Mouse (Mus musculus): ENCODE measurements around the gene Ccnyl1. TPM values are rescaled to one million over a fixed set of nuclear protein-coding genes. Genes with fewer than 3 reads are reported as not detected.
A peak's percentile ranks its signal among the peaks of the same experiment; 100 is the strongest.

Gene Ccnyl1
- polyA plus RNA-seq, 1 experiment from 2014 or later, result 4.0 TPM

- no peaks in the 10 kb centered on the region for H3K27me3 ChIP-seq (ENCODE audit: control insufficient read depth, insufficient read depth, low read length)
- ATAC-seq (ENCODE audit: insufficient read depth, low FRiP score), result no peak
- no peaks in the 10 kb centered on the region for H3K9me3 ChIP-seq (replicated peaks; ENCODE audit: control insufficient read depth, low read length)
- no peaks in the 10 kb centered on the region for H3K36me3 ChIP-seq (ENCODE audit: control insufficient read depth, insufficient read depth, low read length)
- 55% methylated on average over 7 of the region's 7 CpGs for WGBS
- H3K9ac ChIP-seq (ENCODE audit: low read length), result no peak overlapping the region
- no peaks in the 10 kb centered on the region for H3K4me1 ChIP-seq (ENCODE audit: control insufficient read depth, insufficient read depth, low read length)
- H3K27ac ChIP-seq (ENCODE audit: low read length), result no peak overlapping the region
- H3K4me2 ChIP-seq (ENCODE audit: low read depth, low read length), result no peak overlapping the region
- H3K4me3 ChIP-seq (replicated peaks; ENCODE audit: low read length), result no peak overlapping the region
Measured at GRCm38 (mm10) chr1:64658876-64659275, 31.4 kb upstream of the Ccnyl1 start.

GRCm38 (mm10) chr1:64667111-64667633, 23.1 kb upstream of the Ccnyl1 start:
- no peaks in the 10 kb centered on the region for H3K27me3 ChIP-seq (ENCODE audit: control insufficient read depth, insufficient read depth, low read length)
- H3K27ac ChIP-seq (ENCODE audit: low read length), result no peak overlapping the region
- WGBS, result 63% methylated on average over 2 of the region's 2 CpGs
- no peak overlapping the region for H3K4me2 ChIP-seq (ENCODE audit: low read depth, low read length)
- no peaks in the 10 kb centered on the region for H3K9me3 ChIP-seq (replicated peaks; ENCODE audit: control insufficient read depth, low read length)
- H3K36me3 ChIP-seq (ENCODE audit: control insufficient read depth, insufficient read depth, low read length), result no peaks in the 10 kb centered on the region
- no peak overlapping the region for H3K9ac ChIP-seq (ENCODE audit: low read length)
- no peaks in the 10 kb centered on the region for H3K4me1 ChIP-seq (ENCODE audit: control insufficient read depth, insufficient read depth, low read length)
- H3K4me3 ChIP-seq (replicated peaks; ENCODE audit: low read length), result no peak overlapping the region
- ATAC-seq (ENCODE audit: insufficient read depth, low FRiP score), result no peak

- Histone ChIP-seq H3K36me3 (ENCODE audit: control insufficient read depth, insufficient read depth, low read length) (no peaks in the 10 kb centered on the region), H3K9ac (ENCODE audit: low read length) (no peak overlapping the region), H3K9me3 (replicated peaks; ENCODE audit: control insufficient read depth, low read length) (0 out of 2 replicates have a peak, but pooled peaks cover 2% of the 10 kb centered on the region), H3K4me1 (ENCODE audit: control insufficient read depth, insufficient read depth, low read length) (no peaks in the 10 kb centered on the region), H3K4me2 (ENCODE audit: low read depth, low read length) (no peak overlapping the region), H3K27me3 (ENCODE audit: control insufficient read depth, insufficient read depth, low read length) (no peaks in the 10 kb centered on the region), H3K27ac (ENCODE audit: low read length) (no peak overlapping the region), H3K4me3 (replicated peaks; ENCODE audit: low read length) (no peak overlapping the region)
- WGBS, result 69% methylated on average over 2 of the region's 2 CpGs
- ATAC-seq (ENCODE audit: insufficient read depth, low FRiP score), result peak; percentile 25; the same call in 1 of the 2 replicates
Measured at GRCm38 (mm10) chr1:64669451-64669850, 20.8 kb upstream of the Ccnyl1 start.

- 88% methylated on average over 5 of the region's 5 CpGs for WGBS
- Histone ChIP-seq H3K9ac (ENCODE audit: low read length) (no peak overlapping the region), H3K4me1 (ENCODE audit: control insufficient read depth, insufficient read depth, low read length) (no peaks in the 10 kb centered on the region), H3K27ac (ENCODE audit: low read length) (no peak overlapping the region), H3K9me3 (replicated peaks; ENCODE audit: control insufficient read depth, low read length) (0 out of 2 replicates have a peak, but pooled peaks cover 3% of the 10 kb centered on the region), H3K4me2 (ENCODE audit: low read depth, low read length) (no peak overlapping the region), H3K27me3 (ENCODE audit: control insufficient read depth, insufficient read depth, low read length) (no peaks in the 10 kb centered on the region), H3K4me3 (replicated peaks; ENCODE audit: low read length) (no peak overlapping the region), H3K36me3 (ENCODE audit: control insufficient read depth, insufficient read depth, low read length) (no peaks in the 10 kb centered on the region)
- ATAC-seq (ENCODE audit: insufficient read depth, low FRiP score), result no peak
Measured at GRCm38 (mm10) chr1:64673931-64674330, 16.3 kb upstream of the Ccnyl1 start.

- Histone ChIP-seq H3K36me3 (ENCODE audit: control insufficient read depth, insufficient read depth, low read length) (no peaks in the 10 kb centered on the region), H3K4me1 (ENCODE audit: control insufficient read depth, insufficient read depth, low read length) (no peaks in the 10 kb centered on the region), H3K4me3 (replicated peaks; ENCODE audit: low read length) (no peak overlapping the region), H3K9ac (ENCODE audit: low read length) (no peak overlapping the region), H3K27ac (ENCODE audit: low read length) (no peak overlapping the region), H3K9me3 (replicated peaks; ENCODE audit: control insufficient read depth, low read length) (0 out of 2 replicates have a peak, but pooled peaks cover 3% of the 10 kb centered on the region), H3K4me2 (ENCODE audit: low read depth, low read length) (no peak overlapping the region), H3K27me3 (ENCODE audit: control insufficient read depth, insufficient read depth, low read length) (no peaks in the 10 kb centered on the region)
- WGBS, result 49% methylated on average over 6 of the region's 6 CpGs
- no peak for ATAC-seq (ENCODE audit: insufficient read depth, low FRiP score)
Measured at GRCm38 (mm10) chr1:64676060-64676839, 14.0 kb upstream of the Ccnyl1 start.

- H3K9ac ChIP-seq (ENCODE audit: low read length), result no peak overlapping the region
- WGBS, result 72% methylated on average over 3 of the region's 3 CpGs
- no peak overlapping the region for H3K4me2 ChIP-seq (ENCODE audit: low read depth, low read length)
- H3K9me3 ChIP-seq (replicated peaks; ENCODE audit: control insufficient read depth, low read length), result no peaks in the 10 kb centered on the region
- ATAC-seq (ENCODE audit: insufficient read depth, low FRiP score), result no peak
- H3K4me1 ChIP-seq (ENCODE audit: control insufficient read depth, insufficient read depth, low read length), result no peaks in the 10 kb centered on the region
- H3K27ac ChIP-seq (ENCODE audit: low read length), result no peak overlapping the region
- no peaks in the 10 kb centered on the region for H3K27me3 ChIP-seq (ENCODE audit: control insufficient read depth, insufficient read depth, low read length)
- H3K4me3 ChIP-seq (replicated peaks; ENCODE audit: low read length), result no peak overlapping the region
- no peaks in the 10 kb centered on the region for H3K36me3 ChIP-seq (ENCODE audit: control insufficient read depth, insufficient read depth, low read length)
Measured at GRCm38 (mm10) chr1:64681499-64681898, 8.8 kb upstream of the Ccnyl1 start.

- H3K4me1 ChIP-seq (ENCODE audit: control insufficient read depth, insufficient read depth, low read length), result no peaks in the 10 kb centered on the region
- H3K9ac ChIP-seq (ENCODE audit: low read length), result no peak overlapping the region
- ATAC-seq (ENCODE audit: insufficient read depth, low FRiP score), result no peak
- H3K4me2 ChIP-seq (ENCODE audit: low read depth, low read length), result no peak overlapping the region
- H3K36me3 ChIP-seq (ENCODE audit: control insufficient read depth, insufficient read depth, low read length), result no peaks in the 10 kb centered on the region
- no peaks in the 10 kb centered on the region for H3K9me3 ChIP-seq (replicated peaks; ENCODE audit: control insufficient read depth, low read length)
- 90% methylated on average over 3 of the region's 3 CpGs for WGBS
- H3K4me3 ChIP-seq (replicated peaks; ENCODE audit: low read length), result no peak overlapping the region
- H3K27me3 ChIP-seq (ENCODE audit: control insufficient read depth, insufficient read depth, low read length), result no peaks in the 10 kb centered on the region
- no peak overlapping the region for H3K27ac ChIP-seq (ENCODE audit: low read length)
Measured at GRCm38 (mm10) chr1:64683039-64683438, 7.2 kb upstream of the Ccnyl1 start.

GRCm38 (mm10) chr1:64684440-64684839, 5.8 kb upstream of the Ccnyl1 start:
- WGBS, result 86% methylated on average over 2 of the region's 2 CpGs
- no peak for ATAC-seq (ENCODE audit: insufficient read depth, low FRiP score)
- Histone ChIP-seq H3K9me3 (replicated peaks; ENCODE audit: control insufficient read depth, low read length) (no peaks in the 10 kb centered on the region), H3K9ac (ENCODE audit: low read length) (no peak overlapping the region), H3K36me3 (ENCODE audit: control insufficient read depth, insufficient read depth, low read length) (no peaks in the 10 kb centered on the region), H3K4me1 (ENCODE audit: control insufficient read depth, insufficient read depth, low read length) (0 out of 2 replicates have a peak, but pooled peaks cover under 1% of the 10 kb centered on the region), H3K4me2 (ENCODE audit: low read depth, low read length) (no peak overlapping the region), H3K4me3 (replicated peaks; ENCODE audit: low read length) (no peak overlapping the region), H3K27ac (ENCODE audit: low read length) (no peak overlapping the region), H3K27me3 (ENCODE audit: control insufficient read depth, insufficient read depth, low read length) (no peaks in the 10 kb centered on the region)

GRCm38 (mm10) chr1:64688046-64688445, 2.2 kb upstream of the Ccnyl1 start:
- 85% methylated on average over 4 of the region's 4 CpGs for WGBS
- Histone ChIP-seq H3K27me3 (ENCODE audit: control insufficient read depth, insufficient read depth, low read length) (no peaks in the 10 kb centered on the region), H3K36me3 (ENCODE audit: control insufficient read depth, insufficient read depth, low read length) (no peaks in the 10 kb centered on the region), H3K9me3 (replicated peaks; ENCODE audit: control insufficient read depth, low read length) (no peaks in the 10 kb centered on the region), H3K4me1 (ENCODE audit: control insufficient read depth, insufficient read depth, low read length) (peaks cover 11% of the 10 kb centered on the region; the same call in 1 of the 2 replicates), H3K27ac (ENCODE audit: low read length) (no peak overlapping the region), H3K4me3 (replicated peaks; ENCODE audit: low read length) (no peak overlapping the region), H3K9ac (ENCODE audit: low read length) (no peak overlapping the region), H3K4me2 (ENCODE audit: low read depth, low read length) (no peak overlapping the region)
- ATAC-seq (ENCODE audit: insufficient read depth, low FRiP score), result no peak

Measured in stomach, embryonic 16.5 days (tissue).